Mouse (Mus musculus): ENCODE measurements around the gene Slf2.

DNA sequence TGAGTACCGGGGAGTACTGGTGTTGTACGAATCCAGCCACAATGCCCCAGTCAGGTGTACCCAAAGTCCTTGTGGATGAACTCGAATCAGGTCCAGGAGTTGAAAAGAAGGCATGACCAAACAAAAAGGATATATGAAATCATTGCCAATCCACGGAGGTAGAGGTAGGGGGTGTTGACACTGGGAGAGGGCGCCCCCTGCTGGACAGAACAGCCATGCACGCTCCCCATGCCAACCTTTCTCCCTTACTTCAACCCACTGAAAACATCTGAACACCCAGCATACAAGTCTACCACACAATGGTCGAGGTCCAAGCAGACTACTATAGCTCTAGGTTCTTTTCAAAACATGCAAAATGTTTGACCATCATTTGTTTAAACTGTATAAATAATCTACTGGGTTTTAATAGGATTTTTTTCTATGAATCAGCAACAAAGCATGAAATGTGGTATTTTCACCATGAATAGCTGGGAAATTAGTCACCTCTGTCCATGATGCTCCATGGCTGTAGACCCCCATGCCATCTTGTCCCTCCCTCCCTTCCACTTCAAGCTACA is 43.2 kb upstream of the Slf2 start:
- TF ChIP-seq FLI1 (IDR thresholded peaks at IDR 0.05; ENCODE audit: low read length) (no peak), GATA1 (IDR thresholded peaks at IDR 0.05; ENCODE audit: borderline replicate concordance, low read length) (no peak)

All from megakaryocyte, embryonic 14.5 days (primary cell).